Mouse (Mus musculus) MEL (cell line): ENCODE measurements around the gene Trak1. TPM values are rescaled to one million over a fixed set of nuclear protein-coding genes. Genes with fewer than 3 reads are reported as not detected.

Experiments
- DNase-seq: peaks from one replicate; pipeline ENCODE4 v3.0.0; 2011; ENCODE audit warnings: low read depth, low spot score
- H3K27ac ChIP-seq: 2 replicates; pipeline ENCODE4 v1.5.1; 2012; ENCODE audit warnings: low read depth, mild to moderate bottlenecking, control low read depth, low read length, moderate library complexity; ENCODE audit not compliant: control insufficient read depth
- H3K27me3 ChIP-seq, 2 experiments: fragments of 150-350 bp in 1 of 2; sonication (generic) in 1 of 2; 2 replicates each; pipeline ENCODE4 v1.6.1; 2012; ENCODE audit warnings: low read length in 2 of 2, mild to moderate bottlenecking in 2 of 2, improper control_type of control experiment in 1 of 2, moderate library complexity in 1 of 2; ENCODE audit not compliant: insufficient read depth in 2 of 2, control insufficient read depth in 1 of 2
- H3K36me3 ChIP-seq, 2 experiments: 2 replicates each; pipeline ENCODE4 v1.6.1; 2012 to 2014; ENCODE audit warnings: low read length in 2 of 2, improper control_type of control experiment in 1 of 2, inconsistent platforms in 1 of 2, mild to moderate bottlenecking in 1 of 2; ENCODE audit not compliant: insufficient read depth in 2 of 2, control insufficient read depth in 1 of 2
- H3K4me1 ChIP-seq, 2 experiments: fragments of 150-350 bp in 1 of 2; sonication (generic) in 1 of 2; 2 replicates each; pipeline ENCODE4 v1.6.1; 2012; ENCODE audit warnings: low read length in 2 of 2, improper control_type of control experiment in 1 of 2, mild to moderate bottlenecking in 1 of 2; ENCODE audit not compliant: insufficient read depth in 2 of 2, control insufficient read depth in 1 of 2
- H3K4me3 ChIP-seq, 2 experiments: fragments of 150-350 bp in 1 of 2; sonication (generic) in 1 of 2; 2 replicates each; pipeline ENCODE4 v1.5.1; 2012; ENCODE audit warnings: low read depth in 2 of 2, low read length in 2 of 2, mild to moderate bottlenecking in 2 of 2, moderate library complexity in 2 of 2, control low read depth in 1 of 2, improper control_type of control experiment in 1 of 2; ENCODE audit not compliant: control insufficient read depth in 1 of 2, insufficient read depth in 1 of 2
- H3K79me2 ChIP-seq: 2 replicates; pipeline ENCODE4 v1.6.1; 2012; ENCODE audit warnings: mild to moderate bottlenecking, low read length, moderate library complexity; ENCODE audit not compliant: control insufficient read depth, poor library complexity, insufficient read depth
- H3K9ac ChIP-seq: 2 replicates; pipeline ENCODE4 v1.6.1; 2012; ENCODE audit warnings: low read depth, mild to moderate bottlenecking, control low read depth, low read length, moderate library complexity; ENCODE audit not compliant: control insufficient read depth, poor library complexity, severe bottlenecking
- H3K9me3 ChIP-seq: fragments of 150-350 bp; sonication (generic); replicated peaks from 2 replicates; pipeline ENCODE4 v1.6.1; 2012; ENCODE audit warnings: mild to moderate bottlenecking, low read length, improper control_type of control experiment, moderate library complexity; ENCODE audit not compliant: insufficient read depth
- BHLHE40 ChIP-seq: IDR thresholded peaks from 2 replicates; pipeline ENCODE4 v1.6.1; 2012; ENCODE audit warnings: low read depth, mild to moderate bottlenecking, inconsistent platforms, low read length, improper control_type of control experiment, borderline replicate concordance
- CTCF ChIP-seq, 3 experiments: IDR thresholded peaks in 2 of 3; conservative IDR thresholded peaks in 1 of 3; 2 replicates each; pipeline ENCODE4 v1.5.1; 2011 to 2012; ENCODE audit warnings: low read length in 3 of 3, low read depth in 2 of 3, mild to moderate bottlenecking in 2 of 3, improper control_type of control experiment in 1 of 3, inconsistent platforms in 1 of 3, mixed read lengths in 1 of 3, moderate library complexity in 1 of 3; ENCODE audit not compliant: control insufficient read depth in 1 of 3, insufficient read depth in 1 of 3, poor library complexity in 1 of 3, severe bottlenecking in 1 of 3
- EP300 ChIP-seq, 2 experiments: IDR thresholded peaks; 2 replicates each; pipeline ENCODE4 v1.6.1; 2011; ENCODE audit warnings: improper control_type of control experiment in 2 of 2, low read length in 2 of 2, low read depth in 1 of 2, mild to moderate bottlenecking in 1 of 2
- HCFC1 ChIP-seq: IDR thresholded peaks from 2 replicates; pipeline ENCODE4 v1.6.1; 2012; ENCODE audit warnings: low read depth, mild to moderate bottlenecking, inconsistent platforms, low read length, improper control_type of control experiment, moderate library complexity
- JUND ChIP-seq: IDR thresholded peaks from 2 replicates; pipeline ENCODE4 v1.6.1; 2011; ENCODE audit warnings: low read depth, mild to moderate bottlenecking, improper control_type of control experiment, low read length
- MAFK ChIP-seq: IDR thresholded peaks from 2 replicates; pipeline ENCODE4 v1.6.1; 2011; ENCODE audit warnings: low read depth, mild to moderate bottlenecking, low read length, improper control_type of control experiment, borderline replicate concordance
- MAZ ChIP-seq: IDR thresholded peaks from 2 replicates; pipeline ENCODE4 v1.6.1; 2012; ENCODE audit warnings: low read depth, mild to moderate bottlenecking, inconsistent platforms, low read length, improper control_type of control experiment
- MEF2A ChIP-seq: IDR thresholded peaks from 2 replicates; pipeline ENCODE4 v1.6.1; 2014; ENCODE audit warnings: low read depth, mild to moderate bottlenecking, inconsistent platforms, low read length, improper control_type of control experiment; ENCODE audit not compliant: poor library complexity, insufficient replicate concordance, severe bottlenecking; ENCODE audit errors: extremely low read depth
- MXI1 ChIP-seq: IDR thresholded peaks from 2 replicates; pipeline ENCODE4 v1.6.1; 2011; ENCODE audit warnings: mild to moderate bottlenecking, low read depth, low read length, improper control_type of control experiment
- MYC ChIP-seq: IDR thresholded peaks from 2 replicates; pipeline ENCODE4 v1.6.1; 2011; ENCODE audit warnings: low read depth, mild to moderate bottlenecking, low read length, improper control_type of control experiment, moderate library complexity
- NRF1 ChIP-seq: IDR thresholded peaks from 2 replicates; pipeline ENCODE4 v1.6.1; 2014; ENCODE audit warnings: low read depth, mild to moderate bottlenecking, inconsistent platforms, low read length, improper control_type of control experiment, moderate library complexity; ENCODE audit not compliant: poor library complexity, insufficient read depth, severe bottlenecking
- POLR2AphosphoS5 ChIP-seq: IDR thresholded peaks from 2 replicates; pipeline ENCODE4 v1.6.1; 2012; ENCODE audit warnings: low read depth, borderline replicate concordance, mild to moderate bottlenecking, inconsistent platforms, low read length, moderate library complexity, mixed read lengths
- RAD21 ChIP-seq: IDR thresholded peaks from 2 replicates; pipeline ENCODE4 v1.6.1; 2011; ENCODE audit warnings: mild to moderate bottlenecking, low read depth, low read length, improper control_type of control experiment
- RCOR1 ChIP-seq: IDR thresholded peaks from 2 replicates; pipeline ENCODE4 v1.6.1; 2012; ENCODE audit warnings: low read depth, mild to moderate bottlenecking, inconsistent platforms, low read length, improper control_type of control experiment
- SMC3 ChIP-seq: IDR thresholded peaks from 2 replicates; pipeline ENCODE4 v1.6.1; 2011; ENCODE audit warnings: low read depth, low read length, improper control_type of control experiment
- TBP ChIP-seq: IDR thresholded peaks from 2 replicates; pipeline ENCODE4 v1.8.0; 2011; ENCODE audit warnings: low read depth, low read length, improper control_type of control experiment
- USF1 ChIP-seq: IDR thresholded peaks from 2 replicates; pipeline ENCODE4 v1.6.1; 2014; ENCODE audit warnings: low read depth, mild to moderate bottlenecking, inconsistent platforms, low read length, improper control_type of control experiment, moderate library complexity
- USF2 ChIP-seq, 2 experiments: IDR thresholded peaks; 2 replicates each; pipeline ENCODE4 v1.6.1; 2011 to 2012; ENCODE audit warnings: improper control_type of control experiment in 2 of 2, low read length in 2 of 2, borderline replicate concordance in 1 of 2, inconsistent platforms in 1 of 2, low read depth in 1 of 2, mild to moderate bottlenecking in 1 of 2; ENCODE audit not compliant: insufficient read depth in 1 of 2
- ZC3H11A ChIP-seq: IDR thresholded peaks from 2 replicates; pipeline ENCODE4 v1.6.1; 2012; ENCODE audit warnings: low read depth, mild to moderate bottlenecking, inconsistent platforms, low read length, improper control_type of control experiment
- ZMIZ1 ChIP-seq: IDR thresholded peaks from 2 replicates; pipeline ENCODE4 v1.6.1; 2012; ENCODE audit warnings: low read depth, mild to moderate bottlenecking, inconsistent platforms, low read length, improper control_type of control experiment, moderate library complexity
- polyA plus RNA-seq, 2 experiments: library from polyadenylated mRNA; stranded (reverse) in 1 of 2; unstranded in 1 of 2; fragments of >175 nt in 1 of 2; fragments of >200 nt in 1 of 2; gene quantifications; 2 replicates each; pipeline versions ENCODE4 v1.2.1 to v1.2.4; 2012; ENCODE audit warnings: low replicate concordance in 2 of 2, low read depth in 1 of 2; ENCODE audit not compliant: insufficient read length in 2 of 2, insufficient read depth in 1 of 2, missing spikeins in 1 of 2
- total RNA-seq: library from RNA; depleted of rRNA; stranded (reverse); fragments of 300-350 nt; gene quantifications from 2 replicates; pipeline ENCODE4 v1.2.3, GENCODE M21; 2012

Trak1 gene
- total and polyA plus RNA-seq, 3 experiments: 16.2 to 35.5 TPM; not detected in 1

DNA sequence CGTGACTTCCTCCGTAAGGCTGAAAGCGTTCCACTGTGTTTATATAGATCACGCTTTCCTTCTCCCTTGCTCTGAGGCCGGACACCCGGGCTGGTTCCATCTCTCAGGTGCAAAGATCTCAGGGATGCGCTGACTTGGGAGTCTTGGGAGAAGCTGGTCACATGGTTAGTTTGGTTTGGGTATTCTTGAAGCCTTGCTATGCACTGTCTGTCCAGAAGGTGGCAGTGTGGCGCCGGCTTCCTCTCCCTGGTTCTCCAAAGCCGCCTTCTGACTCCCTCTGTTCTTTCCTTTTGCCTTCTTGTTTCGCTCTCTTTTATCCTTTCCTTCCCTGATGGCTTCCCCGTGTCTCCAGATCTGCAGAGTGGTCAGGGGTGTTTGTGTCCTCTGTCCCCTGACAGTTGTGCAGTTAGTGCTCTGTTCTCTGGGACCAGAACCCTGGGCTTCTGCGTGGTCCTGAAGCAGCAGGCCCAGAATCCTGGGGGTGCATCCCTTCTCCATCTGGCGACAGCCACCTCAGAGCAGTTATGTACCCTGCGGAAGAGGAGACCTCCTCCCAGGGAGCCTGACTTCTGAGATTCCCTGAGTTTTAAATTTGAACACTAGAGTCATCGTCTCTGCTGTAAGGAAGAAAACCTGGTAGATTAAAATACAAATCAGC is 87.9 kb downstream of the Trak1 start:
- H3K27ac ChIP-seq: peak overlapping the region; percentile 45
- peak; percentile 49; the same call in 1 of the 2 replicates for TF ChIP-seq MYC
- TF ChIP-seq USF2 (IDR thresholded peaks at IDR 0.05; ENCODE audit: borderline replicate concordance in 1 of 2, insufficient read depth in 1 of 2, low read depth in 1 of 2, low read length in 2 of 2): peak in 1 of 2 experiments; percentile 45; a peak in 1 of 4 replicates
- no peak for TF ChIP-seq MAFK
- peak; percentile 63 for TF ChIP-seq SMC3
- peak; percentile 86 for TF ChIP-seq USF1
- no peak for TF ChIP-seq HCFC1
- TF ChIP-seq RAD21: peak; percentile 61
- no peak for TF ChIP-seq NRF1
- TF ChIP-seq CTCF (IDR thresholded peaks at IDR 0.05 in 2 of 3, conservative IDR thresholded peaks at IDR 0.05 in 1 of 3; ENCODE audit: control insufficient read depth in 1 of 3, insufficient read depth in 1 of 3, low read depth in 2 of 3, low read length in 3 of 3, poor library complexity in 1 of 3, severe bottlenecking in 1 of 3): peak; percentile 87 to 95 (median 91)
- TF ChIP-seq ZMIZ1: no peak
- TF ChIP-seq BHLHE40: no peak
- 0 out of 2 replicates have a peak, but pooled peaks have one; percentile 24 for TF ChIP-seq ZC3H11A
- 0 out of 2 replicates have a peak, but pooled peaks have one; percentile 61 for TF ChIP-seq MXI1
- TF ChIP-seq, all 39 proteins: peak for 8
- peak overlapping the region; percentile 53 to 65 for H3K4me3 ChIP-seq
- peaks cover 2% of the 10 kb centered on the region; the same call in 1 of the 2 replicates for H3K79me2 ChIP-seq
- no peaks in the 10 kb centered on the region for H3K9me3 ChIP-seq
- peaks cover 0 to 6% of the 10 kb centered on the region in 2 experiments; a peak in 2 of 4 replicates for H3K36me3 ChIP-seq
- H3K27me3 ChIP-seq: no peaks in the 10 kb centered on the region
- peak; percentile 85 for DNase-seq
- H3K4me1 ChIP-seq: peaks cover 0 to 7% of the 10 kb centered on the region in 2 experiments; a peak in 1 of 4 replicates
- peak overlapping the region; percentile 67 for H3K9ac ChIP-seq

DNA sequence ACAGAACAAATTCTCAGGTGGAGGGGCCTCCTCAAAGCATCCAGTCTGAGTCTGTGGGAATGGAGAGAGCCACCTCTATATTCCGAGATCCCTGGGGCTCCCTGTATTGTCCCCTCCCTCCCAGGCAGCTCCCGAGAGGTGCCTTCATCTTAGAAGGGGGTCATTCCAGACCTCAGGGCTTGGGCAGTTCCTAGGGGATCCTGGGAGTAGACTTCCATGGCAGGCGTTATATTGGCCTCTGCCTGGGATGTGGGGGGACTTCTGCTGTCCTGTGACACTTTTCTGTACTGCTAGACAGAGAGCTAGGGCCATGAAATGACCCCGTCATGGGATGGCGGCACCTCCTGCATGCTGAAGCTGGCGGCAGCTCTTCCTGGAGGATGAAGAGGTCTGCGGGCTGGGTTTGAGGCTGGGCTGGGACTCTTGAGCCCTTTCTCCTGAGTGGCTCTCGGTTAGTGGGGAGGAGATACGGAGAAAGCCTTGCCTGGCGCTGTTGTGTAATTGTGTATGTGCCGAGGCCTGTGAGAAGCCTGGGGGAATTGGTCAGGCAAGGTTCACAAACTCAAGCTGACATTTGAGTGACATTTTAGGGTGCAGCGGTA is 88.5 kb downstream of the Trak1 start:
- no peak for DNase-seq
- peaks cover 2% of the 10 kb centered on the region; the same call in 1 of the 2 replicates for H3K79me2 ChIP-seq
- TF ChIP-seq MXI1: no peak
- no peak for TF ChIP-seq MAFK
- no peak for TF ChIP-seq CTCF (IDR thresholded peaks at IDR 0.05 in 2 of 3, conservative IDR thresholded peaks at IDR 0.05 in 1 of 3; ENCODE audit: control insufficient read depth in 1 of 3, insufficient read depth in 1 of 3, low read depth in 2 of 3, low read length in 3 of 3, poor library complexity in 1 of 3, severe bottlenecking in 1 of 3)
- no peak for TF ChIP-seq MEF2A
- no peak for TF ChIP-seq EP300 (IDR thresholded peaks at IDR 0.05; ENCODE audit: low read depth in 1 of 2, low read length in 2 of 2)
- TF ChIP-seq HCFC1: no peak
- TF ChIP-seq TBP: no peak
- no peak for TF ChIP-seq SMC3
- no peak for TF ChIP-seq RCOR1
- no peak for TF ChIP-seq NRF1
- no peak for TF ChIP-seq MAZ
- TF ChIP-seq JUND: no peak
- TF ChIP-seq POLR2AphosphoS5: no peak
- no peak overlapping the region for H3K27ac ChIP-seq
- peaks cover 0 to 7% of the 10 kb centered on the region in 2 experiments; a peak in 1 of 4 replicates for H3K4me1 ChIP-seq
- H3K9ac ChIP-seq: no peak overlapping the region; the same call in 1 of the 2 replicates
- no peaks in the 10 kb centered on the region for H3K9me3 ChIP-seq
- no peaks in the 10 kb centered on the region for H3K27me3 ChIP-seq
- H3K4me3 ChIP-seq: no peak overlapping the region
- peaks cover 0 to 6% of the 10 kb centered on the region in 2 experiments; a peak in 2 of 4 replicates for H3K36me3 ChIP-seq
